Mouse (Mus musculus) midbrain, embryonic 10.5 days (tissue): ENCODE measurements around the gene Lpar3. TPM values are rescaled to one million over a fixed set of nuclear protein-coding genes. Genes with fewer than 3 reads are reported as not detected.

Source experiments
- DNase-seq: peaks from one replicate; pipeline ENCODE4 v3.0.0-alpha.2; 2017; ENCODE audit warnings: low spot score
- H3K27ac ChIP-seq: fragments of 300-500 bp; sonication (generic); replicated peaks from 2 replicates; pipeline ENCODE4 v1.5.1; 2016; ENCODE audit warnings: mild to moderate bottlenecking
- H3K27me3 ChIP-seq: fragments of 300-500 bp; sonication (generic); 2 replicates; pipeline ENCODE4 v1.6.1; 2016; ENCODE audit warnings: low read depth, mild to moderate bottlenecking; ENCODE audit not compliant: poor library complexity, severe bottlenecking
- H3K36me3 ChIP-seq: fragments of 300-500 bp; sonication (generic); 2 replicates; pipeline ENCODE4 v1.6.1; 2016; ENCODE audit warnings: mild to moderate bottlenecking, moderate library complexity
- H3K4me1 ChIP-seq: fragments of 300-500 bp; sonication (generic); 2 replicates; pipeline ENCODE4 v1.6.1; 2016
- H3K4me3 ChIP-seq: fragments of 300-500 bp; sonication (generic); 2 replicates; pipeline ENCODE4 v1.5.1; 2016; ENCODE audit warnings: mild to moderate bottlenecking, moderate library complexity
- H3K9me3 ChIP-seq: fragments of 300-500 bp; sonication (generic); replicated peaks from 2 replicates; pipeline ENCODE4 v1.6.1; 2016; ENCODE audit warnings: mild to moderate bottlenecking
- WGBS: fragments of 180-500 bp; shearing (Covaris S2); methylation state at CpG from one replicate; pipeline ENCODE4 v1.1.7; 2016; 5-methylcytosine and 5-hydroxymethylcytosine counted together
- polyA plus RNA-seq: library from polyadenylated mRNA; unstranded; fragments of >200 nt; fragmentation: Nextera tagmentation; extraction: Ambion mirVana; gene quantifications from 2 replicates; pipeline ENCODE4 v1.2.1, GENCODE M21; 2016

Lpar3 gene
- polyA plus RNA-seq, 1 experiment from 2014 or later: 0.47 TPM

DNA sequence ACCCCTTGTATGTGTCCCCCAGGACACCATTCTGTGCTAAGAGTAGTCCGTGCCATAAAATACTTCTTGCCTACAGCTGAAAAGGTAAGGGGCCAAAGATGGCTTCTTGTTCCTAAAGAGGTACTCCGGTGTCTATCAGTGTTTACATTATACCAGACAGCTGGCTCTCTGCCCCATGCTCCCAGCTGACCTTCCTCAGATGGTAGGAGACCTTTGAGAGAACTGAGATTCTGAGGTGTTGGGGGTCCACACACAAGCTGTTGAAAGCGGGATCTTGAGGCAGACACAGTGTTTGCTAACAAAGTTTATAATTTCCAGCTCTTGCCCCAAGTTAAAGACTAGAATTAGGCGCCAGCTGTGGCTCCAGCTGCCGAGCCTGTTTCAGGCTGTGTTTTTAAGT lies 53.7 kb downstream of the Lpar3 start:
- Histone ChIP-seq H3K4me3 (no peak overlapping the region), H3K36me3 (no peaks in the 10 kb centered on the region), H3K9me3 (no peaks in the 10 kb centered on the region), H3K4me1 (peaks cover 16% of the 10 kb centered on the region), H3K27ac (no peak overlapping the region), H3K27me3 (no peaks in the 10 kb centered on the region)
- no peak for DNase-seq
- WGBS: 81% methylated on average over 5 of the region's 5 CpGs

DNA sequence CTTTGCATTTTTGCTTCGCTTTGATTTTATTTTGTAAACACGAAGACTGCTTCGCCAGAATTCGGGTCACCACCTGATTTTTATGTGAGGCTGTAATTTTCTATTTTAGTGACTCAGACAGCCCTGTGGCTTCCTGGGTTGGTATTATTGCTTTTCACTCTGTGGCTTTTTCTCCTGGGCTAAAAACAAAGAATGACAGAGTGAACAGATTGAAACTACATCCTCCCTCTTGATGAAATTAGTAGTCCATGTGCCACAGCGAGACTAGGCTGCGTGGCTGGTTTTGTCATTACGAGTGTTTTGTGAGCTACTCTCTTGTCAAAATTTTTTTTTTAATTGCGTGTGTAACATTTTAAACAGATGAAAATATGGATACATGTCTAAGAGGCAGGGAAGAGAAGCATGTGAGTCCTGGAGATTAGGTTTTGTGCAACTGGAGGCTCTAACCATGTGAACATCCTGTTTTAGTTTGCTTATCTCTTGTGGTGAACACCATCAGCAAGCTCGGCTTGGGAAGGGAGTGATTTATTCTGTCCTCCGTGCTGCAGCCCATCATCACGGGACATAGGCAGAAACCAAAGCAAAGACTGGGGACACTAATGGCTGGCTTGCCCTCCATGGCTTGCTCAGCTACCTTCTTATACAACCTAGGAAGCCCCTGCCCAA lies 54.7 kb downstream of the Lpar3 start:
- DNase-seq: no peak
- 91% methylated on average over 11 of the region's 11 CpGs for WGBS
- H3K27ac ChIP-seq: no peak overlapping the region
- H3K4me3 ChIP-seq: no peak overlapping the region
- H3K27me3 ChIP-seq: no peaks in the 10 kb centered on the region
- H3K9me3 ChIP-seq: no peaks in the 10 kb centered on the region
- peaks cover 16% of the 10 kb centered on the region for H3K4me1 ChIP-seq
- no peaks in the 10 kb centered on the region for H3K36me3 ChIP-seq

DNA sequence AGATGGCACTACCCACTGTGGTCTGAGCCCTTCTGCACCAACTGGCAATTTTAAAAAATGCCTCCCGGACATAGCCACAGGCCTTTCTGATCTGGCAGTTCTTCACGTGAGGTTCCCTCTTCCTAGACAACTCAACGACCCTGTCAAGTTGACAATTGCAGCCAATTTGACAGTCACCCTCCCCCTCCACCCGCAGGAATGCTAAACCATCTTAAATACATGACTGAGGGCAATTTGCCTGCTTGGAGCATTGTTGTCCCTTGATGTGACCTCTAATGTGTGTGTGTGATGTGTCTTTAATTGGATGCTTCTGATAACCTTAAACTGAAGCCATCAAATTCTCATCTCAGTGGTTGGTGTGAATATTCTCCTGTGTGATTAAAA lies 55.3 kb downstream of the Lpar3 start:
- WGBS: 68% methylated on average over 4 of the region's 4 CpGs
- no peaks in the 10 kb centered on the region for H3K36me3 ChIP-seq
- no peaks in the 10 kb centered on the region for H3K27me3 ChIP-seq
- no peak for DNase-seq
- no peak overlapping the region for H3K27ac ChIP-seq
- H3K9me3 ChIP-seq: no peaks in the 10 kb centered on the region
- peaks cover 16% of the 10 kb centered on the region for H3K4me1 ChIP-seq
- no peak overlapping the region for H3K4me3 ChIP-seq

DNA sequence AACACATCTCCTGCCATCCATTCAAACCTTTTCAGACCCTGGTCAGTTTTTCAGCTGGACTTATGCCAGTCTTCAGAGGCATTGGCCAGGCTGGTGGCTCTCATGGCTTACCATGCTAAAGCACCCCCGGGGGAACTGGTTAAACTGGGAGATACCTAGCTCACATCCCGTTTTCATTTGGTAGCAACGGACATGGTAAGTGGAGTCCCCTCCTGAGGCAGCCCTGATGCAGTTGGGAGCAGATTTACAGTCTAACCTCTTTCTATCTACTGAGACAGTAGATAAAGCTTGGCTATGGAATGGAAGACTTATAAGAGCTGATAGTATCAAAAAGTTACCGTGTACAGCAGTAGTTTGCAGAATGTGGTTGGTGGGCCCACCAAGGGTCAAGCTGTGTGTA lies 56.2 kb downstream of the Lpar3 start:
- DNase-seq: no peak
- Histone ChIP-seq H3K36me3 (no peaks in the 10 kb centered on the region), H3K27ac (no peak overlapping the region), H3K4me3 (no peak overlapping the region), H3K4me1 (peaks cover 16% of the 10 kb centered on the region), H3K27me3 (no peaks in the 10 kb centered on the region), H3K9me3 (no peaks in the 10 kb centered on the region)
- 95% methylated on average over 4 of the region's 4 CpGs for WGBS

GRCm38 (mm10) chr3:146277456-146277855 lies 56.7 kb downstream of the Lpar3 start:
- H3K36me3 ChIP-seq: no peaks in the 10 kb centered on the region
- no peak overlapping the region for H3K27ac ChIP-seq
- no peak overlapping the region for H3K4me3 ChIP-seq
- no peak for DNase-seq
- 74% methylated on average over 11 of the region's 11 CpGs for WGBS
- no peaks in the 10 kb centered on the region for H3K9me3 ChIP-seq
- H3K4me1 ChIP-seq: peaks cover 16% of the 10 kb centered on the region
- H3K27me3 ChIP-seq: no peaks in the 10 kb centered on the region

DNA sequence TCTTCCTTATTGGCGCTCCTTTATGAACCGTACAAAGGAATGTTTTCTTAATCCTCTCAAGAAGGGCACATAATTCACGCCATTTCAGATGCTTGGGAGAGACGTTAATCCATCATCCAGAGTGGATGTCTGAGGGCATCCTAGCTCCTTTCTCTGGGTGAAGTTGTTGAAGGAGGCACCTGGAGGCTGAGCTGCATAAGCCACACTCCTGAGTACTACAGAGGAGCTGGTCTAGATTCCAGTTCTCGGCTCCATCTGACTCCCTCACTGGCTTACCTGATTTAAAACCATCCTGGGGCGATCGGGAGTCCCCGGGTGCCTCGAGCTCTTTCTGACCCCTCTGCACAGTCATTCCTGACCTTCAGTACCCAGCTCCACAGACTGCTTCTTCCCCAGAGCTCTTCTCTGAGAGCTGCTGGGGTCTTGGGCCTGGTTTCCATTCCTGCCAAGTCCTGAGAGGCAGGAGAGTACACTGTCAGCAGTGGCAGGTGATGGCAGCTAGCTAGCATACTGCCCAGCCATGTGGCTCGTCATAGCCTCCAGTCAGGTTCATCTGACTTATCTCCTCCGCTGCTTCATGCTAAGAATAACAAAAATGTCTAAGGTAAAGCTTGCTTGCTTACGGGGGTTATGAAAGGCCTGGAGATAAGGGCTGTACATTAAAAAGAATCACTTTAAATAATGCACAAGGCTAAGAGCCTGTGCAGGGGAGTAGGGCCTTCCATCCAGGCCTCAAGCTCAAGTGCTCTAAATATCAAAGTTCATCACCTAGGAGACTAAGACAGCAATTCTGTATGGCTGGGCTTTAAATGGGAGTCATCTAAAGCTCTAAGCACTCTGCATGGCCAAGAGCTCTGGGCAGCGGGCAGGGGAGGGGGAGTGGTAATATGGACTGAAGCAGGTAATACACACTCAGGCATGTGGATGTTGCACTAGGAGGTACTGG lies 57.7 kb downstream of the Lpar3 start:
- H3K36me3 ChIP-seq: no peaks in the 10 kb centered on the region
- no peaks in the 10 kb centered on the region for H3K27me3 ChIP-seq
- H3K27ac ChIP-seq: peak overlapping the region; percentile 72
- no peaks in the 10 kb centered on the region for H3K9me3 ChIP-seq
- peaks cover 16% of the 10 kb centered on the region for H3K4me1 ChIP-seq
- H3K4me3 ChIP-seq: no peak overlapping the region
- 71% methylated on average over 13 of the region's 13 CpGs for WGBS
- no peak for DNase-seq

DNA sequence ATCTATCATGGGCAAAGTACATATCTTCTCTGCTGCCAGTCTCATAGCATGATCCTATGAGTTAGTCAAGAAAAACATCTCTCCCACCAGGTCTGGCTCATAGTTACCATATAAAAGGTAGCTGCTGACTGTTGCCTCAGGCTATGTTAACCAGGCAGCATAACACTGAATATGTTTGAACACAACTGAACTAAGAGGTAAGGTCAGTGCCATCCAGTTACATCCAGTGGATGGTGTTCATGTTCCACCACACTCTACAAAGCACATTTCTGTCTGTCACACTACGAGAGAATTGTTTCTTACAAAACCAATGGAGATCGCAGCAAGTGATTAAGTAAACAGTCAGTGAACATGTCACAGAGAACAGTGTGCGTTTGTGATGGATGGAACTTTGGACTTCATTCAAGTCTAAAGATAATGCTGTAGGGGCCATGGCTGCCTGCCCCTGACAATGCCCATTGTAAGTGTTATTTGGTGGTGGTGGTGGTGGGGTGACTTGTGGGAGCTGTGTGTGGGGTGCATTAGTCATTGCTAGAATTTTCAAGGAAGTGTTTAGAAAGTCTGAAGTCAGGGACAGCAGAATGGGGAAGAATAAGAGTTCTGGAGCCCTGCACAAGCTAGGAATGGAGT lies 63.1 kb downstream of the Lpar3 start:
- no peak for DNase-seq
- 90% methylated on average over 3 of the region's 3 CpGs for WGBS

GRCm38 (mm10) chr3:146286118-146286517 lies 65.4 kb downstream of the Lpar3 start:
- WGBS: 90% methylated on average over 4 of the region's 4 CpGs
- H3K27me3 ChIP-seq: no peaks in the 10 kb centered on the region
- H3K4me3 ChIP-seq: no peak overlapping the region
- H3K27ac ChIP-seq: no peak overlapping the region
- no peak for DNase-seq
- 0 out of 2 replicates have a peak, but pooled peaks cover 5% of the 10 kb centered on the region for H3K4me1 ChIP-seq
- no peaks in the 10 kb centered on the region for H3K9me3 ChIP-seq
- H3K36me3 ChIP-seq: no peaks in the 10 kb centered on the region

More for the DNA sequence above, 63.1 kb downstream of the Lpar3 start:
- no peak overlapping the region for H3K4me3 ChIP-seq
- no peak overlapping the region for H3K27ac ChIP-seq
- no peaks in the 10 kb centered on the region for H3K36me3 ChIP-seq
- no peaks in the 10 kb centered on the region for H3K27me3 ChIP-seq
- peaks cover 8% of the 10 kb centered on the region for H3K4me1 ChIP-seq
- H3K9me3 ChIP-seq: no peaks in the 10 kb centered on the region

- 77% methylated on average over 3 of the region's 3 CpGs for WGBS
- Histone ChIP-seq H3K27me3 (no peaks in the 10 kb centered on the region), H3K4me3 (no peak overlapping the region), H3K36me3 (no peaks in the 10 kb centered on the region), H3K27ac (no peak overlapping the region), H3K4me1 (no peaks in the 10 kb centered on the region), H3K9me3 (no peaks in the 10 kb centered on the region)
- DNase-seq: no peak
Measured at GRCm38 (mm10) chr3:146291928-146292327, 71.2 kb downstream of the Lpar3 start.

GRCm38 (mm10) chr3:146292515-146292914 lies 71.8 kb downstream of the Lpar3 start:
- WGBS: 87% methylated on average over 5 of the region's 5 CpGs
- Histone ChIP-seq H3K36me3 (no peaks in the 10 kb centered on the region), H3K27ac (no peak overlapping the region), H3K4me1 (no peaks in the 10 kb centered on the region), H3K27me3 (no peaks in the 10 kb centered on the region), H3K9me3 (no peaks in the 10 kb centered on the region), H3K4me3 (no peak overlapping the region)
- DNase-seq: no peak

DNA sequence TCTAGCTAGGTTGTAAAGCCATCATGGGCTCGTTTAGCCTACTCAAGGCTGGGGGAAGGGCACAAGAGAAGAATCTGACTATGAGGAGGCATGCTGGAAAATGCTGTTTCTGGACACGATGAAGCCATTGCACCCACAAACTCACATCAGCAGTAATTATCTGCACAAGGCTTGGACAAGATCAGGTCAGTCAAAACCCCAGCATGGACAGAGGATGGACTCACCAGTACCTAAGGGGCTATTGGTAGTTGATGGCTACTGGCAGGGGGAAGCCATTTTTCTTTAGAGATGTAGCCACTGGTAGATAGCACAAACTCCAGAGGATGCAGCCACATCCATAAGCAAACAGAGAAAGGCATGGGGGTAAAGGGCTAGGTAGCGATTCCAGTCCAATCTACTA lies 81.7 kb downstream of the Lpar3 start:
- Histone ChIP-seq H3K9me3 (no peaks in the 10 kb centered on the region), H3K27ac (no peak overlapping the region), H3K4me1 (peaks cover 10% of the 10 kb centered on the region), H3K4me3 (no peak overlapping the region), H3K36me3 (no peaks in the 10 kb centered on the region), H3K27me3 (no peaks in the 10 kb centered on the region)
- 86% methylated on average over 3 of the region's 3 CpGs for WGBS
- no peak for DNase-seq

GRCm38 (mm10) chr3:146303194-146303593 lies 82.4 kb downstream of the Lpar3 start:
- 93% methylated on average over 5 of the region's 5 CpGs for WGBS
- Histone ChIP-seq H3K9me3 (no peaks in the 10 kb centered on the region), H3K36me3 (no peaks in the 10 kb centered on the region), H3K4me1 (peaks cover 10% of the 10 kb centered on the region), H3K27ac (no peak overlapping the region), H3K27me3 (no peaks in the 10 kb centered on the region), H3K4me3 (no peak overlapping the region)
- DNase-seq: no peak
